Mouse (Mus musculus) MEL (cell line): Measurements from ENCODE around the gene Lrriq4. TPM values are rescaled to one million over a fixed set of nuclear protein-coding genes. Genes with fewer than 3 reads are reported as not detected.

ENCODE experiments used
- DNase-seq: peaks from one replicate; pipeline ENCODE4 v3.0.0; 2011; ENCODE audit warnings: low read depth, low spot score
- H3K27ac ChIP-seq: 2 replicates; pipeline ENCODE4 v1.5.1; 2012; ENCODE audit warnings: low read depth, mild to moderate bottlenecking, control low read depth, low read length, moderate library complexity; ENCODE audit not compliant: control insufficient read depth
- H3K27me3 ChIP-seq, 2 experiments: fragments of 150-350 bp in 1 of 2; sonication (generic) in 1 of 2; 2 replicates each; pipeline ENCODE4 v1.6.1; 2012; ENCODE audit warnings: low read length in 2 of 2, mild to moderate bottlenecking in 2 of 2, improper control_type of control experiment in 1 of 2, moderate library complexity in 1 of 2; ENCODE audit not compliant: insufficient read depth in 2 of 2, control insufficient read depth in 1 of 2
- H3K36me3 ChIP-seq, 2 experiments: 2 replicates each; pipeline ENCODE4 v1.6.1; 2012 to 2014; ENCODE audit warnings: low read length in 2 of 2, improper control_type of control experiment in 1 of 2, inconsistent platforms in 1 of 2, mild to moderate bottlenecking in 1 of 2; ENCODE audit not compliant: insufficient read depth in 2 of 2, control insufficient read depth in 1 of 2
- H3K4me1 ChIP-seq, 2 experiments: fragments of 150-350 bp in 1 of 2; sonication (generic) in 1 of 2; 2 replicates each; pipeline ENCODE4 v1.6.1; 2012; ENCODE audit warnings: low read length in 2 of 2, improper control_type of control experiment in 1 of 2, mild to moderate bottlenecking in 1 of 2; ENCODE audit not compliant: insufficient read depth in 2 of 2, control insufficient read depth in 1 of 2
- H3K4me3 ChIP-seq, 2 experiments: fragments of 150-350 bp in 1 of 2; sonication (generic) in 1 of 2; 2 replicates each; pipeline ENCODE4 v1.5.1; 2012; ENCODE audit warnings: low read depth in 2 of 2, low read length in 2 of 2, mild to moderate bottlenecking in 2 of 2, moderate library complexity in 2 of 2, control low read depth in 1 of 2, improper control_type of control experiment in 1 of 2; ENCODE audit not compliant: control insufficient read depth in 1 of 2, insufficient read depth in 1 of 2
- H3K79me2 ChIP-seq: 2 replicates; pipeline ENCODE4 v1.6.1; 2012; ENCODE audit warnings: mild to moderate bottlenecking, low read length, moderate library complexity; ENCODE audit not compliant: control insufficient read depth, poor library complexity, insufficient read depth
- H3K9ac ChIP-seq: 2 replicates; pipeline ENCODE4 v1.6.1; 2012; ENCODE audit warnings: low read depth, mild to moderate bottlenecking, control low read depth, low read length, moderate library complexity; ENCODE audit not compliant: control insufficient read depth, poor library complexity, severe bottlenecking
- H3K9me3 ChIP-seq: fragments of 150-350 bp; sonication (generic); replicated peaks from 2 replicates; pipeline ENCODE4 v1.6.1; 2012; ENCODE audit warnings: mild to moderate bottlenecking, low read length, improper control_type of control experiment, moderate library complexity; ENCODE audit not compliant: insufficient read depth
- BHLHE40 ChIP-seq: IDR thresholded peaks from 2 replicates; pipeline ENCODE4 v1.6.1; 2012; ENCODE audit warnings: low read depth, mild to moderate bottlenecking, inconsistent platforms, low read length, improper control_type of control experiment, borderline replicate concordance
- CHD1 ChIP-seq: IDR thresholded peaks from 2 replicates; pipeline ENCODE4 v1.6.1; 2012; ENCODE audit warnings: low read depth, mild to moderate bottlenecking, inconsistent platforms, low read length, improper control_type of control experiment
- E2F4 ChIP-seq: IDR thresholded peaks from 2 replicates; pipeline ENCODE4 v1.6.1; 2011; ENCODE audit warnings: low read depth, low read length, improper control_type of control experiment, borderline replicate concordance
- ELF1 ChIP-seq: IDR thresholded peaks from 2 replicates; pipeline ENCODE4 v1.6.1; 2014; ENCODE audit warnings: low read depth, mild to moderate bottlenecking, inconsistent platforms, low read length, improper control_type of control experiment, moderate library complexity
- ETS1 ChIP-seq: IDR thresholded peaks from 2 replicates; pipeline ENCODE4 v1.6.1; 2012; ENCODE audit warnings: low read depth, mild to moderate bottlenecking, inconsistent platforms, low read length, improper control_type of control experiment, moderate library complexity
- GABPA ChIP-seq: IDR thresholded peaks from 2 replicates; pipeline ENCODE4 v1.6.1; 2012; ENCODE audit warnings: low read depth, mild to moderate bottlenecking, inconsistent platforms, low read length, improper control_type of control experiment, moderate library complexity
- HCFC1 ChIP-seq: IDR thresholded peaks from 2 replicates; pipeline ENCODE4 v1.6.1; 2012; ENCODE audit warnings: low read depth, mild to moderate bottlenecking, inconsistent platforms, low read length, improper control_type of control experiment, moderate library complexity
- JUND ChIP-seq: IDR thresholded peaks from 2 replicates; pipeline ENCODE4 v1.6.1; 2011; ENCODE audit warnings: low read depth, mild to moderate bottlenecking, improper control_type of control experiment, low read length
- MAFK ChIP-seq: IDR thresholded peaks from 2 replicates; pipeline ENCODE4 v1.6.1; 2011; ENCODE audit warnings: low read depth, mild to moderate bottlenecking, low read length, improper control_type of control experiment, borderline replicate concordance
- MEF2A ChIP-seq: IDR thresholded peaks from 2 replicates; pipeline ENCODE4 v1.6.1; 2014; ENCODE audit warnings: low read depth, mild to moderate bottlenecking, inconsistent platforms, low read length, improper control_type of control experiment; ENCODE audit not compliant: poor library complexity, insufficient replicate concordance, severe bottlenecking; ENCODE audit errors: extremely low read depth
- MYB ChIP-seq: IDR thresholded peaks from 2 replicates; pipeline ENCODE4 v1.6.1; 2011; ENCODE audit warnings: mild to moderate bottlenecking, low read depth, low read length, improper control_type of control experiment
- POLR2AphosphoS2 ChIP-seq: IDR thresholded peaks from 2 replicates; pipeline ENCODE4 v1.6.1; 2011; ENCODE audit warnings: low read length, improper control_type of control experiment
- POLR2AphosphoS5 ChIP-seq: IDR thresholded peaks from 2 replicates; pipeline ENCODE4 v1.6.1; 2012; ENCODE audit warnings: low read depth, borderline replicate concordance, mild to moderate bottlenecking, inconsistent platforms, low read length, moderate library complexity, mixed read lengths
- SIN3A ChIP-seq: IDR thresholded peaks from 2 replicates; pipeline ENCODE4 v1.6.1; 2012; ENCODE audit warnings: low read length, improper control_type of control experiment, inconsistent platforms
- TAL1 ChIP-seq: IDR thresholded peaks from 2 replicates; pipeline ENCODE4 v1.6.1; 2012; ENCODE audit warnings: mild to moderate bottlenecking, inconsistent platforms, low read length, moderate library complexity, mixed read lengths
- UBTF ChIP-seq: IDR thresholded peaks from 2 replicates; pipeline ENCODE4 v1.6.1; 2012; ENCODE audit warnings: low read depth, mild to moderate bottlenecking, inconsistent platforms, low read length, improper control_type of control experiment, moderate library complexity, borderline replicate concordance; ENCODE audit not compliant: insufficient read depth
- USF2 ChIP-seq, 2 experiments: IDR thresholded peaks; 2 replicates each; pipeline ENCODE4 v1.6.1; 2011 to 2012; ENCODE audit warnings: improper control_type of control experiment in 2 of 2, low read length in 2 of 2, borderline replicate concordance in 1 of 2, inconsistent platforms in 1 of 2, low read depth in 1 of 2, mild to moderate bottlenecking in 1 of 2; ENCODE audit not compliant: insufficient read depth in 1 of 2
- ZC3H11A ChIP-seq: IDR thresholded peaks from 2 replicates; pipeline ENCODE4 v1.6.1; 2012; ENCODE audit warnings: low read depth, mild to moderate bottlenecking, inconsistent platforms, low read length, improper control_type of control experiment
- polyA plus RNA-seq, 2 experiments: library from polyadenylated mRNA; stranded (reverse) in 1 of 2; unstranded in 1 of 2; fragments of >175 nt in 1 of 2; fragments of >200 nt in 1 of 2; gene quantifications; 2 replicates each; pipeline versions ENCODE4 v1.2.1 to v1.2.4; 2012; ENCODE audit warnings: low replicate concordance in 2 of 2, low read depth in 1 of 2; ENCODE audit not compliant: insufficient read length in 2 of 2, insufficient read depth in 1 of 2, missing spikeins in 1 of 2
- total RNA-seq: library from RNA; depleted of rRNA; stranded (reverse); fragments of 300-350 nt; gene quantifications from 2 replicates; pipeline ENCODE4 v1.2.3, GENCODE M21; 2012; rRNA removed

Gene Lrriq4
- total RNA-seq (not detected in 2 replicates), polyA plus RNA-seq (not detected)

DNA sequence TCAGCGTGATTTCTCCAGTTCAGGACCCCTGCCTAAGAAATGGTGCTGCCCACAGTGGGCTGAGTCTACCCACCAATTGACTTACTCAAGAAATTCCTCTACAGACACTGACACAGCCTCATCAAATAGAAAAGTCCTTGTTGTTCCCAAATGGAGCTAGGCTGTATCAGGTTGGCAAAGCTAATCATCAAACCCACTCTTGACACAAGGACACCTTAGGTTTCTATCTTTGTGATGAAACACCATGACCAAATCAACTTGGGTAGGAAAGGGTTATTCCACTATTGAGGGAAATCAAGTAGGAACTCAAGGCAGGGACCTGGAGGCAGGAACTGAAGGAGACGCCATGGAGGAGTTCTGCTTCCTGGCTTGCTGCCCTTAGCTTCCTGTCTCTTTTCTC, at the start of gene Lrriq4:
TSS of gene Lrriq4 (plus strand) at position 301 of the 400 bp plus-strand sequence.
- Histone ChIP-seq H3K27me3 (no peaks in the 10 kb centered on the region), H3K36me3 (no peaks in the 10 kb centered on the region), H3K4me1 (peaks cover 0 to 2% of the 10 kb centered on the region in 2 experiments; a peak in 2 of 4 replicates), H3K9me3 (no peaks in the 10 kb centered on the region), H3K27ac (no peak within 1 kb of the TSS), H3K4me3 (no peak within 1 kb of the TSS), H3K79me2 (no peaks in the 10 kb centered on the region), H3K9ac (no peak within 1 kb of the TSS)
- DNase-seq, result no peak
- TF ChIP-seq ETS1, result no peak
- no peak for TF ChIP-seq MEF2A
- TF ChIP-seq BHLHE40, result no peak
- TF ChIP-seq ZC3H11A, result no peak
- no peak for TF ChIP-seq GABPA
- no peak for TF ChIP-seq UBTF
- no peak for TF ChIP-seq SIN3A
- no peak for TF ChIP-seq HCFC1
- no peak for TF ChIP-seq MAFK
- TF ChIP-seq TAL1, result no peak
- no peak for TF ChIP-seq CHD1
- TF ChIP-seq ELF1, result no peak
- no peak for TF ChIP-seq JUND
- TF ChIP-seq MYB, result no peak
- TF ChIP-seq E2F4, result no peak
- no peak for TF ChIP-seq POLR2AphosphoS2
- no peak for TF ChIP-seq POLR2AphosphoS5
- TF ChIP-seq USF2 (IDR thresholded peaks at IDR 0.05; ENCODE audit: borderline replicate concordance in 1 of 2, insufficient read depth in 1 of 2, low read depth in 1 of 2, low read length in 2 of 2), result no peak
